Mouse (Mus musculus): ENCODE measurements at regions not wholly inside any gene's neighbourhood (a gene's known extent, or its start where the extent isn't known, plus 50 kb on each side); places are given as distances from the start of the nearest gene placed in this dataset.

GRCm38 (mm10) chr9:41833408-41833807 lies 290.7 kb downstream of the Sorl1 start:
- DNase-seq (ENCODE audit: low read depth): no peak

DNA sequence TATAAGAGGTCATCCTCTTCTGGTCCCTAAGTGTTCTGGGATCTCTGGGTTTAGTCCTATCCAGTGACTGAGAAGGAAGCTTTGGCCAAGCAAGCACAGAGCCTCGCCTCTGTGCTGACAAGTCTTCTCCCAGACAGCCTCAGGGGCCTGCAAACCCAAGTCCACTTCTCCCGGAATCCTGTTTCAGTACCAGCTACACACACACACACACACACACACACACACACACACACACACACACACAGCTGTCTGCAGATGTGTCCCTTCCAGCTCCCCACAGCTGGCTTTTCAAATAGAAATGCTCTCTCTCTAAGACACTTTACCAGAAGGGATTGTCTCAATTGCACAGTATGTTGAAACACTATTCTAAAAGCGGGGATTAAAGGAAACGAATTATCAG lies 296.7 kb downstream of the Sorl1 start:
- DNase-seq (ENCODE audit: low read depth): no peak

DNA sequence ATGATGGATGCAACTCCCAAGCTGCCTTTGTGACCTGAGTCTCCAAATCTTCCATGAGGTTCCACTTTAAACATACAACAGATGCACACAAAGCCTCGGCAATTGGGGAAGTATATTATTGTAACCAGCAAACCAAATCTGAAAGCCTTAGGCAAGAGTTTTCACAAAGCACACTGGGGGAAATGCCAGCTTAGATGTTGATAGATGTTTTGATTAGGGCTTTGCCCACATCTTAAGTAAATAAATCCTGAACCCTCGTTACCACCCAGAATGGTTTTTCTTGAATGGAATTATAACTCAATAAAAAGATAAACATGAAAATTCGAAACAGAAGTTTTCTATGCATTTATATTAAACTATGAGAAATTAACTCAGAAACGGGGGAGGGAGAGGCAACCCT lies 302.7 kb downstream of the Sorl1 start:
- DNase-seq (ENCODE audit: low read depth): no peak

DNA sequence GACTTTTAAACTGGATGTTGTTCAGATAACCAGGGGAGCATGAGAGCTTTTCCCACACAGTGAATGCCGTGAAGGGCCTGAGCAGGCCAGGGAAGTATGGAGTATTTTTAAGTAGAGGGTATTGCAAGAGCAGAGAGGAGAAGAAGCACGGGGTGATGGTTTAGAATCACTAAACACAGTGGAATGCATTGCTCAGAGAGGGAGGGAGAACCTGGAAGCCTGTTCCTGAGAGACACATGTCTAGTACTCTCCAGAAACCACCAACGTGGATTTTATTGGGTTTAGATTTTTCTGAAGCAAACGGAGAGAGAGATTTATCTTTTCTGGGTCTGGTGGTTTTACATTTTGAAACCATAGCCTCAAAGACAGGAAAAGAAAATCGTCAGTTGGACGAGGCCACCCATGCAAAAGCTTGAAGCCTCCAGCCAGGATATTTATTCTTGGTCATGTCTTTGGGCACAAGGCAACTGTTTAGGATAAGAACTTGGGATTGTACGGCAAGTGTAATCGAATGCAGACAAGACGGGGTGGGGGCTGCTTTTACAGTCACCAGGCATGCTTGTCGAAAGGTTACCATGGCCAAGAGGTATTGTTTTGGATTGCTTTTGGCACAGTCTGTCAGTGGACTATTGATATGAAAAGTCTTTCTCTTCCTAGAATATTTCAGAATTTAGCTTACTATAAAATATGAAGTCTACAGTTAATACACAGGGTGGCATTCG lies 306.2 kb downstream of the Sorl1 start:
- peak; percentile 68 for DNase-seq (ENCODE audit: low read depth)

GRCm38 (mm10) chr9:41815921-41816320 lies 308.2 kb downstream of the Sorl1 start:
- DNase-seq (ENCODE audit: low read depth): no peak

DNA sequence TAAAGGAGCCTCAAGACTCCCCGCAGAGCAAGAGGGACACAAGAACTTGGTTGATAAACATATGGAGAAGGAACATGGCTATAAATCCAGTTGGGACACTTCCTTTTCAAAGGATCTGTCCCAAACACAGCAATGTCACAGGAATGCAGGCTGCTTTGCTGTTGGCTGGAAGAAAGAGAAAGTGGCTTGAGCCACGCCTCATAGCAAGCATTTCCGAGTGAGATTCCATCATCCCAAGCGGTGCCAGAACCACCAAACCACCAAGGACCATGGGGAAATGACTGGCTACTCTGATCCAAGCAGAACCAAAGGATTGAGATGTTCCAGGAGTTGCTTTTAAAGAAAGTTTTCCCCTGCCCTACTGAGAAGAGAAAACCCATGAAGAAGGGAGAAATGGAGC lies 314.8 kb downstream of the Sorl1 start:
- peak; percentile 73 for DNase-seq (ENCODE audit: low read depth)

- DNase-seq (ENCODE audit: low read depth): no peak
Measured at GRCm38 (mm10) chr9:41808791-41809190, 315.3 kb downstream of the Sorl1 start.

- DNase-seq (ENCODE audit: low read depth): no peak
Measured at GRCm38 (mm10) chr9:41806289-41806621, 317.8 kb downstream of the Sorl1 start.

- no peak for DNase-seq (ENCODE audit: low read depth)
Measured at GRCm38 (mm10) chr9:41805491-41806288, 318.4 kb downstream of the Sorl1 start.

- no peak for DNase-seq (ENCODE audit: low read depth)
Measured at GRCm38 (mm10) chr9:41804711-41805331, 319.3 kb downstream of the Sorl1 start.

DNA sequence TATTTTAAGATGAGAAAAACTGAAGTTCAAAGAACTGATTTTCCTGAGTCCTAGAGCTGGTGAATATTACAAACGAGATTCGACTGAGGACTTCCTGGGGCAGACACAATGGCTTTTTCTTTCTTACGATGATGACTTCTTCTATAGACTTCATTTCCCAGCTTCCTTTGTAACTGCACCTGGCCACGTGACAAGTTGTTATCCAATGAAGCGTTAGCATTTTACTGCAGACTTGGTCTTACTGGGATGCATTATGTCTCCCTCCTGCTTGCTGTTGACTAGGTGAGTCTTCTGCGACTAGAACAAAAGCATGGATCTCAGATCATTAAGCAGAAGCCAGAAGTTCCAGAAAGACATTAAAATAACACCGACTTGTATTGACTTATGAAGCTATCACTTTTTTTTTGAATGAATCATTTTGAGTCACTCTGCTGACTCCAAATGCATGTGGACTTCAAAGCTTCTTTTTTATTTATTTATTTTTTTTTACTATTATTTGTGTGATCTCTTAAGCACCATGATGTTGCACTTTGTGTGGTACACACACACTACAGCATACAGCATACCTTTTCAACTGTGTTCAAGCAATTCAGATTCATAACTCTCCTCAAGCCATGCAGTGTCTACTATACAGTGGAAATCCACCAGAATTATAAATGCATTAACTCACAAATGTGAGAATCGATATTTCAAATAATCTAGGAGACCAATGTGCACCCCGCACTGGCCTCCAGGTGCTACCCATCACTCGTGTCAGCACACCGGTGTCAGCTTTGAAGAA lies 320.2 kb downstream of the Sorl1 start:
- DNase-seq (ENCODE audit: low read depth): no peak

GRCm38 (mm10) chr9:41801376-41801775 lies 322.7 kb downstream of the Sorl1 start:
- DNase-seq (ENCODE audit: low read depth): no peak

- no peak for DNase-seq (ENCODE audit: low read depth)
Measured at GRCm38 (mm10) chr9:41792830-41793213, 331.3 kb downstream of the Sorl1 start.

GRCm38 (mm10) chr9:41792173-41792829 lies 331.8 kb downstream of the Sorl1 start:
- no peak for DNase-seq (ENCODE audit: low read depth)

DNA sequence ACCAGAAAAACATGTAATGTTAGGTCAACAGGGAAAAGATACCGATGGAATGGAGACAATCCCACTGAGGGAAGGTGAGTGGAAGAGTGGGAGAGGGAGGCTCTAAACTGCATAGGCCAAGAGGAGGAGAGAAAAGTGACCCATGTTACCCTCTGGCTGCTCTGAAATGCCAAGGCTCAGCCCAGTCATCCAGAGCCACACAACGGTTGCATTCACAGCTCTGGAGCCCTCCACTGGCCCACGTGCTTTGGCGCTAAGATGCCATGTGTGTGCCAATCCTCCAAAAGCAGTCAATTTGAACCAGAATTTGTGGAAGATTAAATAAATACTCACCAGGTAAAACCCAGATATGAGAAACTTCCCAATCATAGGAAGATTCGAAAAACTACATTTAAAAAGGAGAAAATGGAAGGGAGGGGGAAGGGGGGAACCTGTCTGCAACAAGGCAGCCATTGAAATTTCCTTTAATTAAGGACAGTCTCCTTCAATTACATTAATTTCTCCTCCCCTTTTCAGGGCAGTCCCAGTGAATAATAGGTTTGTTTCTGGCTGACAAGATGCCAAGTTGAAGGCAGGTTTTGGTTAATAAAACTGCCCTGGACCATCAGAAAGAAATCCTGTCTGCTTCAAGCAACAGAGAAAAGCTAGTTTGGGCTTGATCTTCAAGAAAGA lies 332.5 kb downstream of the Sorl1 start:
- no peak for DNase-seq (ENCODE audit: low read depth)

GRCm38 (mm10) chr9:41785131-41785530 lies 339.0 kb downstream of the Sorl1 start:
- DNase-seq (ENCODE audit: low read depth): no peak

DNA sequence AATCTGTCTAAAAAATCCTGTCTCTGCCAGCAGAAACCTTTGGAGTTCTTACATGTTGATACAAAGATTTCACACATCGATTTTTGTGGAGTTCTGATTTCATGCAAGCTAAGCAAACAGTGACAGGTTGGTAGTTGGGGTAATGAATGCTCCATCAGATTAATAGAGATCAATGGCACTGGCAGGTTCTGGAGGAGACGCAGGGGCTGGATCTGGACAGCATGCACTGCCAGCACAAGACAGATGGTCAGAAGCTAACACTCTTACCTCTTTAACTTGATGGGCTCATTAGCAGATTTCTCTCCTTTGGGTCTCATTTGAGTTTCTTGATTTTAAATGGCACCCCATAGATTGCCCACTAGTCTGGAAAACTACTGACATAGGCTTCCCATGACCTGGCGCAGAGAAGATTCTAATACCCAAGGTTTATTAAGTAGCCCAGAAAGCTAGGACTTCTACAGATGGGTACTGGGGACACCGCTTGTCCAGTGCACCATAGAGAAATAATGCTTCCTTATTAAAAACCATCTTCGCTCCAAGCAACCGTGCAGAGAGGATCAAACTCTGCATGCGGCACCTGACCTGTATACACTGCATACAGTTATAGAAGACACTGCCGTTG lies 351.7 kb downstream of the Sorl1 start:
- no peak for DNase-seq (ENCODE audit: low read depth)

- no peak for DNase-seq (ENCODE audit: low read depth)
Measured at GRCm38 (mm10) chr9:41771276-41771675, 352.8 kb downstream of the Sorl1 start.

GRCm38 (mm10) chr9:41768316-41768715 lies 355.8 kb downstream of the Sorl1 start:
- peak; percentile 44 for DNase-seq (ENCODE audit: low read depth)

DNA sequence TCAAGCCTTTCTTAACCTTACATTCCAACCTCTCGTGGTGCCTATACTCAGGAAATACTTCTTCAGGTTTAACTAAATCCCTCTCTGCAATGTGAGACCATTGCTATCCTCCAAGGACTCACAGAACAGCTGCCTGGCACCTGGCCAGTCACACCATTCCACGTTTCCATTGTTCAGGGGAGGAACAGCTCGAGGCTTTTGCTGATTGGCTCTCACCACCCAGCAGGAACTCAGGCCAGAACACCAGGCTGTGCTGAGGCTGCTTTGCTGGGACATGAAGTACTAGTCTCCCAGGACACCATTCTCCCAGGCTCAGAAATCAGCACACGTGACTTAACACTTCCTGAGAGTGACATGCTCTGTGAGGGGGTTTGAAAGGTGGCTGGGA lies 357.6 kb downstream of the Sorl1 start:
- peak; percentile 46 for DNase-seq (ENCODE audit: low read depth)
